Mouse (Mus musculus): ENCODE measurements around the gene Ccnt1.
A peak's percentile ranks its signal among the peaks of the same experiment; 100 is the strongest.

Gene Ccnt1

GRCm38 (mm10) chr15:98570873-98571538 lies at the start of gene Ccnt1, which contains the start of gene 4930415O20Rik:
TSS of gene Ccnt1 (minus strand) at chr15:98570923.
TSS of gene 4930415O20Rik (plus strand) at chr15:98571004.
- no peak for DNase-seq

- DNase-seq: peak; percentile 77
These were observed 46.4 kb upstream of the Ccnt1 start for GRCm38 (mm10) chr15:98617176-98617537.

- DNase-seq: no peak
These were observed 45.8 kb upstream of the Ccnt1 start for GRCm38 (mm10) chr15:98616362-98617175.

GRCm38 (mm10) chr15:98615751-98616150 lies 45.0 kb upstream of the Ccnt1 start:
- DNase-seq: no peak

GRCm38 (mm10) chr15:98614971-98615370 lies 44.2 kb upstream of the Ccnt1 start:
- no peak for DNase-seq

GRCm38 (mm10) chr15:98614551-98614950 lies 43.8 kb upstream of the Ccnt1 start:
- no peak for DNase-seq

GRCm38 (mm10) chr15:98612229-98612628 lies 41.5 kb upstream of the Ccnt1 start:
- DNase-seq: no peak

- no peak for DNase-seq
These were observed 39.5 kb upstream of the Ccnt1 start for GRCm38 (mm10) chr15:98610131-98610633.

- peak; percentile 82 for DNase-seq
These were observed 38.8 kb upstream of the Ccnt1 start, which contains the start of gene Adcy6 for GRCm38 (mm10) chr15:98609331-98610130. TSS of gene Adcy6 (minus strand) at chr15:98610076.

- no peak for DNase-seq
These were observed 38.1 kb upstream of the Ccnt1 start for GRCm38 (mm10) chr15:98608784-98609250.

GRCm38 (mm10) chr15:98608058-98608783 lies 37.5 kb upstream of the Ccnt1 start:
- DNase-seq: no peak

GRCm38 (mm10) chr15:98607557-98607956 lies 36.8 kb upstream of the Ccnt1 start:
- peak; percentile 54 for DNase-seq

- no peak for DNase-seq
These were observed 36.0 kb upstream of the Ccnt1 start for GRCm38 (mm10) chr15:98606739-98607138.

- no peak for DNase-seq
These were observed 35.4 kb upstream of the Ccnt1 start for GRCm38 (mm10) chr15:98606051-98606536.

GRCm38 (mm10) chr15:98604041-98604575 lies 33.4 kb upstream of the Ccnt1 start:
- DNase-seq: no peak

GRCm38 (mm10) chr15:98602921-98603458 lies 32.3 kb upstream of the Ccnt1 start:
- no peak for DNase-seq

GRCm38 (mm10) chr15:98602191-98602881 lies 31.6 kb upstream of the Ccnt1 start:
- DNase-seq: no peak

- DNase-seq: no peak
These were observed 31.1 kb upstream of the Ccnt1 start for GRCm38 (mm10) chr15:98601832-98602190.

- DNase-seq: no peak
These were observed 29.4 kb upstream of the Ccnt1 start for GRCm38 (mm10) chr15:98600036-98600709.

- no peak for DNase-seq
These were observed 25.9 kb upstream of the Ccnt1 start for GRCm38 (mm10) chr15:98596609-98597008.

Measured in lung, postnatal 14 days (tissue).